19 mouse cellular contexts compared by ENCODE assay signal in genomic region chr3:85588701-85589100, GRCm38 (mm10). TPM values are rescaled to one million over a fixed set of nuclear protein-coding genes. Genes with fewer than 3 reads are reported as not detected.
A peak's percentile ranks its signal among the peaks of the same experiment; 100 is the strongest.
DNase-seq lines count a peak whose midpoint lies in the region; ATAC-seq lines count a peak whose summit lies in the region.
"Had no signal": no experiment of that assay in that cellular context is flagged by ENCODE, and none has a peak within 500 bp of the region (broad histone marks: within the 10 kb centered on the region; RNA-seq: fewer than 3 reads in every experiment).

No protein-coding gene starts in this region.

- DNase-seq in heart, adult 18-20 months, result no peak
- DNase-seq in lung, postnatal 4 days, result no peak
- DNase-seq in liver, embryonic 11.5 days (ENCODE audit: low spot score), result no peak
- no peak for DNase-seq in cerebellum, adult 18-20 months
- DNase-seq in ovary, adult 18-20 months (ENCODE audit: low spot score), result no peak
- DNase-seq: B cell, adult 2 months; cerebellum, postnatal 25 days; gastrocnemius, adult 2 months; kidney, adult 2 months; lung, postnatal 10 days; right cerebral cortex, postnatal 14 days; thymus, postnatal 25 days had no signal

- peak overlapping the region; percentile 27; the same call in 1 of the 2 replicates for H3K4me2 ChIP-seq in heart, embryonic 11.5 days
- H3K4me2 ChIP-seq in lung, embryonic 16.5 days (ENCODE audit: low read depth, low read length), result no peak overlapping the region
- peak overlapping the region; percentile 22; the same call in 1 of the 2 replicates for H3K4me2 ChIP-seq in liver, embryonic 11.5 days
- no peak overlapping the region for H3K4me2 ChIP-seq in stomach, embryonic 16.5 days (ENCODE audit: low read depth, low read length)
- H3K4me2 ChIP-seq: embryonic facial prominence, embryonic 12.5 days; forebrain, embryonic 12.5 days had no signal

- H3K36me3 ChIP-seq in heart, embryonic 11.5 days (ENCODE audit: control insufficient read depth, insufficient read depth, low read length), result no peaks in the 10 kb centered on the region
- H3K36me3 ChIP-seq in lung, embryonic 16.5 days (ENCODE audit: control insufficient read depth, insufficient read depth, low read length), result no peaks in the 10 kb centered on the region
- no peaks in the 10 kb centered on the region for H3K36me3 ChIP-seq in liver, embryonic 11.5 days (ENCODE audit: control insufficient read depth, insufficient read depth, low read length)
- H3K36me3 ChIP-seq in stomach, embryonic 16.5 days (ENCODE audit: control insufficient read depth, insufficient read depth, low read length), result no peaks in the 10 kb centered on the region
- H3K36me3 ChIP-seq: embryonic facial prominence, embryonic 12.5 days; forebrain, embryonic 12.5 days; hindbrain, embryonic 10.5 days had no signal

- no peak overlapping the region for H3K4me3 ChIP-seq in heart, embryonic 11.5 days (ENCODE audit: low read depth, low read length)
- H3K4me3 ChIP-seq in lung, embryonic 16.5 days (ENCODE audit: low read length), result no peak overlapping the region
- H3K4me3 ChIP-seq in liver, embryonic 11.5 days (ENCODE audit: low read depth, low read length), result no peak overlapping the region
- H3K4me3 ChIP-seq in stomach, embryonic 16.5 days (replicated peaks; ENCODE audit: low read length), result no peak overlapping the region
- H3K4me3 ChIP-seq: embryonic facial prominence, embryonic 12.5 days; forebrain, embryonic 12.5 days; gastrocnemius, adult 2 months; hindbrain, embryonic 10.5 days had no signal

- H3K4me1 ChIP-seq in heart, embryonic 11.5 days (ENCODE audit: control insufficient read depth, insufficient read depth, low read length), result peaks cover 29% of the 10 kb centered on the region
- H3K4me1 ChIP-seq in lung, embryonic 16.5 days (replicated peaks; ENCODE audit: control insufficient read depth, insufficient read depth, low read length), result no peaks in the 10 kb centered on the region
- H3K4me1 ChIP-seq in liver, embryonic 11.5 days (replicated peaks; ENCODE audit: control insufficient read depth, insufficient read depth, low read length), result peaks cover 20% of the 10 kb centered on the region
- no peaks in the 10 kb centered on the region for H3K4me1 ChIP-seq in stomach, embryonic 16.5 days (ENCODE audit: control insufficient read depth, insufficient read depth, low read length)
- H3K4me1 ChIP-seq: embryonic facial prominence, embryonic 12.5 days; forebrain, embryonic 12.5 days; hindbrain, embryonic 10.5 days had no signal

- 13% methylated on average over 2 of the region's 2 CpGs for WGBS in heart, embryonic 11.5 days (ENCODE audit: insufficient replicate concordance)
- WGBS in lung, embryonic 16.5 days, result 17% methylated on average over 2 of the region's 2 CpGs
- WGBS in liver, embryonic 11.5 days, result 10% methylated on average over 2 of the region's 2 CpGs
- WGBS in stomach, embryonic 16.5 days, result 36% methylated on average over 2 of the region's 2 CpGs

- no peaks in the 10 kb centered on the region for H3K9me3 ChIP-seq in heart, embryonic 11.5 days (replicated peaks; ENCODE audit: control insufficient read depth, low read length)
- H3K9me3 ChIP-seq in lung, embryonic 16.5 days (ENCODE audit: control insufficient read depth, low read length), result no peaks in the 10 kb centered on the region
- H3K9me3 ChIP-seq in liver, embryonic 11.5 days (ENCODE audit: control insufficient read depth, low read length), result no peaks in the 10 kb centered on the region
- H3K9me3 ChIP-seq in stomach, embryonic 16.5 days (replicated peaks; ENCODE audit: control insufficient read depth, low read length), result no peaks in the 10 kb centered on the region
- H3K9me3 ChIP-seq: embryonic facial prominence, embryonic 12.5 days; forebrain, embryonic 12.5 days; hindbrain, embryonic 10.5 days had no signal

- no peaks in the 10 kb centered on the region for H3K27me3 ChIP-seq in heart, embryonic 11.5 days (ENCODE audit: control insufficient read depth, insufficient read depth, low read length)
- no peaks in the 10 kb centered on the region for H3K27me3 ChIP-seq in lung, embryonic 16.5 days (ENCODE audit: control insufficient read depth, insufficient read depth, low read depth, low read length)
- no peaks in the 10 kb centered on the region for H3K27me3 ChIP-seq in liver, embryonic 11.5 days (replicated peaks; ENCODE audit: control insufficient read depth, insufficient read depth, low read length)
- no peaks in the 10 kb centered on the region for H3K27me3 ChIP-seq in stomach, embryonic 16.5 days (ENCODE audit: control insufficient read depth, insufficient read depth, low read length)
- H3K27me3 ChIP-seq: embryonic facial prominence, embryonic 12.5 days; forebrain, embryonic 12.5 days had no signal

- peak overlapping the region; percentile 73 for H3K27ac ChIP-seq in heart, embryonic 11.5 days (ENCODE audit: low read depth, low read length)
- peak overlapping the region; percentile 61 for H3K27ac ChIP-seq in lung, embryonic 16.5 days (ENCODE audit: low read length)
- peak overlapping the region; percentile 38; the same call in 1 of the 2 replicates for H3K27ac ChIP-seq in liver, embryonic 11.5 days (ENCODE audit: low read depth, low read length)
- H3K27ac ChIP-seq in stomach, embryonic 16.5 days (ENCODE audit: low read length), result no peak overlapping the region; the same call in 1 of the 2 replicates
- H3K27ac ChIP-seq: embryonic facial prominence, embryonic 12.5 days; forebrain, embryonic 12.5 days; gastrocnemius, adult 2 months; hindbrain, embryonic 10.5 days had no signal

- no peak; the same call in 1 of the 2 replicates for ATAC-seq in heart, embryonic 11.5 days (replicated peaks; ENCODE audit: insufficient number of reproducible peaks, low FRiP score, low TSS enrichment)
- peak; percentile 88 for ATAC-seq in lung, embryonic 16.5 days (ENCODE audit: low read depth)
- peak; percentile 76 for ATAC-seq in liver, embryonic 11.5 days (replicated peaks; ENCODE audit: low FRiP score)
- ATAC-seq in stomach, embryonic 16.5 days (ENCODE audit: insufficient read depth, low FRiP score), result peak; percentile 83; the same call in 1 of the 2 replicates
- ATAC-seq: midbrain, embryonic 16.5 days had no signal

- H3K9ac ChIP-seq in heart, embryonic 11.5 days (ENCODE audit: low read depth, low read length), result no peak overlapping the region
- no peak overlapping the region for H3K9ac ChIP-seq in lung, embryonic 16.5 days (ENCODE audit: low read length)
- H3K9ac ChIP-seq in liver, embryonic 11.5 days (ENCODE audit: low read depth, low read length), result no peak overlapping the region
- no peak overlapping the region; the same call in 1 of the 2 replicates for H3K9ac ChIP-seq in stomach, embryonic 16.5 days (ENCODE audit: low read length)
- H3K9ac ChIP-seq: embryonic facial prominence, embryonic 12.5 days; forebrain, embryonic 12.5 days had no signal

RNA-seq across cellular contexts. Expression of gene Gatb, which starts 14.8 kb away (rescaled TPM):
- polyA plus RNA-seq in heart, embryonic 11.5 days (2014; fragmentation: Nextera tagmentation; extraction: Ambion mirVana), result 34.4 and 38.3 TPM in 2 replicates
- total RNA-seq in heart, adult 18-20 months (2021), result 10 to 100 TPM; 52.3 to 52.6 TPM
- polyA plus RNA-seq in lung, embryonic 16.5 days (2015; fragmentation: Nextera tagmentation; extraction: Ambion mirVana), result 21.1 and 22.1 TPM in 2 replicates
- 32.9 and 39.9 TPM in 2 replicates for polyA plus RNA-seq in liver, embryonic 11.5 days (2014; fragmentation: Nextera tagmentation; extraction: Ambion mirVana)
- polyA plus RNA-seq in stomach, embryonic 16.5 days (2015; fragmentation: Nextera tagmentation; extraction: Ambion mirVana), result 24.2 and 25.1 TPM in 2 replicates

Comparison
In these comparisons a context has a peak if more than half of its experiments do, and no peak if none do; other contexts are left out.
1. H3K4me2 ChIP-seq: peak in heart, embryonic 11.5 days (single experiment) and liver, embryonic 11.5 days (single experiment); none in lung, embryonic 16.5 days (single experiment) and stomach, embryonic 16.5 days (single experiment).